Mouse (Mus musculus) hindbrain, postnatal 0 days (tissue): ENCODE data around the gene Gm16223. TPM values are rescaled to one million over a fixed set of nuclear protein-coding genes. Genes with fewer than 3 reads are reported as not detected.
A peak's percentile ranks its signal among the peaks of the same experiment; 100 is the strongest.

Source experiments
- ATAC-seq: fragments of 200-750 bp; cut with Nextera tagmentation; 2 replicates; pipeline ENCODE4 v1.8.0; 2017; ENCODE audit warnings: mild to moderate bottlenecking, moderate TSS enrichment, moderate library complexity
- DNase-seq: peaks from one replicate; pipeline ENCODE4 v3.0.0-alpha.2; 2015; ENCODE audit warnings: low spot score
- H3K27ac ChIP-seq: fragments of 300-500 bp; sonication (generic); 2 replicates; pipeline ENCODE4 v1.5.1; 2014; ENCODE audit warnings: mild to moderate bottlenecking
- H3K27me3 ChIP-seq: fragments of 300-500 bp; sonication (generic); 2 replicates; pipeline ENCODE4 v1.6.1; 2014; ENCODE audit warnings: low read length, mixed read lengths; ENCODE audit not compliant: insufficient read depth
- H3K36me3 ChIP-seq: fragments of 300-500 bp; sonication (generic); 2 replicates; pipeline ENCODE4 v1.6.1; 2014; ENCODE audit warnings: low read length, mixed read lengths; ENCODE audit not compliant: insufficient read depth
- H3K4me1 ChIP-seq: fragments of 300-500 bp; sonication (generic); 2 replicates; pipeline ENCODE4 v1.6.1; 2014; ENCODE audit warnings: antibody characterized with exemption, low read length, mixed read lengths; ENCODE audit not compliant: insufficient read depth
- H3K4me2 ChIP-seq: fragments of 300-500 bp; sonication (generic); 2 replicates; pipeline ENCODE4 v1.6.1; 2014; ENCODE audit warnings: low read depth, mild to moderate bottlenecking, low read length, moderate library complexity, mixed read lengths
- H3K4me3 ChIP-seq: fragments of 300-500 bp; sonication (generic); 2 replicates; pipeline ENCODE4 v1.5.1; 2014; ENCODE audit warnings: low read length
- H3K9ac ChIP-seq: fragments of 300-500 bp; sonication (generic); replicated peaks from 2 replicates; pipeline ENCODE4 v1.6.1; 2014; ENCODE audit warnings: mild to moderate bottlenecking, low read length, moderate library complexity, mixed read lengths
- H3K9me3 ChIP-seq: fragments of 300-500 bp; sonication (generic); 2 replicates; pipeline ENCODE4 v1.6.1; 2016; ENCODE audit warnings: low read length, mixed read lengths
- CTCF ChIP-seq: IDR thresholded peaks from 2 replicates; pipeline ENCODE4 v1.5.1; 2016; ENCODE audit warnings: antibody characterized with exemption, control low read depth, low read depth
- WGBS: fragments of 180-500 bp; shearing (Covaris S2); extraction: QIAGEN DNeasy Blood & Tissue Kit; methylation state at CpG from one replicate; pipeline ENCODE4 v1.1.7; 2014; 5-methylcytosine and 5-hydroxymethylcytosine counted together
- polyA plus RNA-seq: library from polyadenylated mRNA; unstranded; fragments of >200 nt; fragmentation: Nextera tagmentation; extraction: Ambion mirVana; gene quantifications from 2 replicates; pipeline ENCODE4 v1.2.1, GENCODE M21; 2015
- total RNA-seq: library from RNA; depleted of rRNA; stranded (reverse); fragments of >200 nt; gene quantifications from 2 replicates; pipeline ENCODE4 v1.2.3, GENCODE M21; 2014; rRNA removed

The Gm16223 gene
- total and polyA plus RNA-seq, 2 experiments from 2014 or later: not detected

DNA sequence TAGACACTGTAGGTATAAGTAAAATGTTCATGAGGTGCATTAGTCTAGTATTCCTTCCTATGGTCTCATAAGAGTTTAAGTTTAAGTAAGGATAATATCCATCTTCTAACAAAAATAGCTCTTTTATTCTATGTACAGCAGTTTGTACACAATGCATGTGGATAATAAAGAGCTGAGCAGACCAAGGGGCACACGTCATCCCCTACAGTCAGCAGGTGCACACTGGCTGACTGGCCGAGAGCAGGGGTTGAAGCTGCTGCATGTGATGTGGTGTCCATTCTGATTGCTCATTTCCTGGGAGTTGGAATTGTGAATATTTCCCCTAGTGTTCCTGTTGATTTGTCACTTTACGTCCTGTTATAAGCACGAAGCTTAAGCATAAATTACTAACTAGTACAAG, 144.6 kb downstream of the Gm16223 start:
- 84% methylated on average over 4 of the region's 4 CpGs for WGBS
- no peaks in the 10 kb centered on the region for H3K36me3 ChIP-seq
- DNase-seq (no peak), ATAC-seq (no peak)
- no peak overlapping the region for H3K27ac ChIP-seq
- no peaks in the 10 kb centered on the region for H3K9me3 ChIP-seq
- H3K4me1 ChIP-seq: no peaks in the 10 kb centered on the region
- H3K27me3 ChIP-seq: no peaks in the 10 kb centered on the region
- no peak overlapping the region for H3K9ac ChIP-seq
- no peak overlapping the region for H3K4me3 ChIP-seq
- TF ChIP-seq CTCF: no peak
- no peak overlapping the region for H3K4me2 ChIP-seq

DNA sequence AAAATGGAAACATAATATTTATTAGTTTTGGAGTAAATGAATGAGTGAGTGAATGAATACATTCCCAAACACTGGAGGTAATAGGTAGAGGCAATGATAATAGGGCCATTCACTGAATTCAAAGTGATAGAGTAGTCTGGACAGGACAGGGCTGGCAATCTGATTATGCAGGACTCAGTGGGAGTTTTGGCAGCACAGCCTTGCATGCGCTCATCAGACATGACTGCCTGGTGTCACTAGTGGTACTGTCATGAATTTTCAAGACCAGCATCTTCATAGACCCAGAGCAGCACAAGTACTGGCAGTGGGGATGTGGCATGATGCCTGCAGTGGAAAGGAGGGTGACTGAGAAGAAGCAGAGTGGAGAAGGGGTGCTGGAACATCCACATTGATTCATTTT, 157.1 kb downstream of the Gm16223 start:
- H3K9ac ChIP-seq: no peak overlapping the region
- H3K9me3 ChIP-seq: no peaks in the 10 kb centered on the region
- WGBS: 33% methylated on average over 1 of the region's 1 CpGs
- ATAC-seq (no peak), DNase-seq (peak; percentile 35)
- H3K27me3 ChIP-seq: no peaks in the 10 kb centered on the region
- no peak overlapping the region for H3K4me3 ChIP-seq
- no peaks in the 10 kb centered on the region for H3K4me1 ChIP-seq
- no peaks in the 10 kb centered on the region for H3K36me3 ChIP-seq
- H3K4me2 ChIP-seq: no peak overlapping the region
- no peak for TF ChIP-seq CTCF
- no peak overlapping the region for H3K27ac ChIP-seq

DNA sequence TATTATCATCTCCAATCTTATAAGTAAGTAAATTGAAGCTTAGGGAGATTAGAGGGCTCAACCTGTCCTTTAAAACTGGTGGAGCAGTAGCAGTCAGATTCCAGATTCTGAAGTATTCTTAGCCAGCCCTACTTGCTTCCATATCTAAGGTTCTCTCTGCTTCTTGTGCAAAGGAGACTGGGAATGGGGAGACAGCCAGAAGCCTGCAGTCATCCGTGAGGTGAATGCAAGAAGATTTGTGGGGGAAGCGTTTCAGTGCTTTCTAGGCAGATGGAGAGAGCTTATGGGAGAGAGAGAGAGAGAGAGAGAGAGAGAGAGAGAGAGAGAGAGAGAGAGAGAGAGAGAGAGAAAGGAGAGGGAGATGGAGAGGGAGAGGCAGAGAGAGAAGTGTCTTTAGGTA, 160.9 kb downstream of the Gm16223 start:
- Histone ChIP-seq H3K4me3 (no peak overlapping the region), H3K9ac (no peak overlapping the region), H3K9me3 (no peaks in the 10 kb centered on the region), H3K27ac (no peak overlapping the region), H3K27me3 (no peaks in the 10 kb centered on the region), H3K4me1 (no peaks in the 10 kb centered on the region), H3K4me2 (no peak overlapping the region), H3K36me3 (no peaks in the 10 kb centered on the region)
- ATAC-seq (no peak), DNase-seq (peak; percentile 47)
- whole genome bisulfite sequencing: 38% methylated on average over 2 of the region's 2 CpGs
- TF ChIP-seq CTCF: no peak

DNA sequence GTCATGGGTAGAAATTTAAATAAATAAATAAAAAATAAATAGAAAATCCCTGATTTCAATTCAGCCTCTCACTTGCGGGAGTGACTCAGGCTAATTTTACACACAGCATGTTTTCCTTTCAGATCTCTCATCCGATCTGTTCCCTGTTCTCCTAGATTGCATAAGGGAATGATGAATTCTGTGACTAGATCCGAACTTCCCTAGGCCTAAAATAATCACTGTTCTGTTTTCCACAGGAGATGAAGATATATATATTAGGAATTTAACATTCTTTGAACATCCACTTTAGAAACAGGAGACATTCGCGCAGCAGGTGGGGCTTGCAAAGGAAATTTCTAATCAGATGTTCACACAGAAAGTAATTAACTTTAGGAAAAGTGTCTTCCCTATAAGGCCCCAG, 171.5 kb downstream of the Gm16223 start:
- H3K27ac ChIP-seq: no peak overlapping the region
- no peaks in the 10 kb centered on the region for H3K4me1 ChIP-seq
- no peaks in the 10 kb centered on the region for H3K36me3 ChIP-seq
- H3K9me3 ChIP-seq: no peaks in the 10 kb centered on the region
- no peak overlapping the region for H3K4me2 ChIP-seq
- H3K4me3 ChIP-seq: no peak overlapping the region
- WGBS: 61% methylated on average over 5 of the region's 5 CpGs
- ATAC-seq: no peak
- TF ChIP-seq CTCF: no peak
- DNase-seq: no peak
- H3K27me3 ChIP-seq: no peaks in the 10 kb centered on the region
- H3K9ac ChIP-seq: no peak overlapping the region

DNA sequence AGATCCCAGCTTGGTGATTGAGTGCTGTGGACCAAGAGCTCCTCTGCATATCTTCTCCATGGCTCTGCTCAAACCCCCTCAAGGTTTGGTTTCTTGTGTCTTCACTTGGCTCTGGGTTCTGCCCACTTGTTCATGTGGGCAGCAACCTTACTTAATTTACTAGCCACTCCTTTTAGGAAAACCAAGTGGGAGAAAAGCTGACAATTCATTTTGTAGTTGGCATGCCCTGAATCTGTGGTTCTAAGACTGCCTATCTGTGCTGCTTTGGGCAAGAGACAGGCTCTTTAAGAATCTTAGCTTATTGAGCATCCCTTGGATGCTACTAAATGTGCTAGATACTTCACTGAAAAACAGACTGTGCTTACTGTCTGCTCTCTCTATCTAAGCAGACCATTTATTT, 172.0 kb downstream of the Gm16223 start:
- Histone ChIP-seq H3K27ac (no peak overlapping the region), H3K9me3 (no peaks in the 10 kb centered on the region), H3K27me3 (no peaks in the 10 kb centered on the region), H3K9ac (no peak overlapping the region), H3K4me3 (no peak overlapping the region), H3K36me3 (no peaks in the 10 kb centered on the region), H3K4me2 (no peak overlapping the region), H3K4me1 (no peaks in the 10 kb centered on the region)
- ATAC-seq: no peak
- DNase-seq: no peak
- TF ChIP-seq CTCF: no peak

DNA sequence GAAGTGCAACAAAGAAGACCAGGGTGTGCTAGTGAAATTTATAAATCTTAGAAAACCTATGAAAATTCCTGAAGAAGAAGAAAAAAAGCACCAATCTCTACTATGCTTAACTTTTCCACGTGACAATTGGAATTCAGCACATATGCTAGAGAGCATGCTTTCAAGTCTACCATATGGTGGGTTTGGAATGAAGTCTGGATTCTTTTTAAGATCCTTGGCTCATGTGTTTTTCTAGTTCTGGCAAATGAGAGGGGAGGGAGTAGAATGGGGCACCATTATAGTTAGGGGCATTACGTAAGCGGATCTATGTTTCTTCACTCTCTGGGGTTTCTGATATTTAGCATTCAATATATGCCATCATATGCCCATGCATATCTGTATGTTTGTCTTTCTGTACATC, 182.6 kb downstream of the Gm16223 start:
- no peak overlapping the region for H3K27ac ChIP-seq
- no peak for ATAC-seq

More for the DNA sequence above, 182.6 kb downstream of the Gm16223 start:
- Histone ChIP-seq H3K4me1 (no peaks in the 10 kb centered on the region), H3K27me3 (no peaks in the 10 kb centered on the region), H3K9ac (no peak overlapping the region), H3K4me2 (no peak overlapping the region), H3K9me3 (no peaks in the 10 kb centered on the region), H3K4me3 (no peak overlapping the region), H3K36me3 (no peaks in the 10 kb centered on the region)
- WGBS: 87% methylated on average over 3 of the region's 3 CpGs
- no peak for TF ChIP-seq CTCF
- no peak for DNase-seq

Other genes with a start within 250 kb of the Gm16223 start
- 14.0 and 14.7 TPM in 2 replicates for gene Bod1l, start 223.6 kb upstream of the Gm16223 start, total RNA-seq
- 29.4 and 29.5 TPM in 2 replicates for gene Bod1l, start 223.6 kb upstream of the Gm16223 start, polyA plus RNA-seq